Mouse (Mus musculus) limb, embryonic 11.5 days (tissue): Measurements from ENCODE around the gene Gm8247. TPM values are rescaled to one million over a fixed set of nuclear protein-coding genes. Genes with fewer than 3 reads are reported as not detected.
"Not testable (repeated sequence)": the region's sequence is repeated elsewhere in the genome, so short reads cannot be mapped to it uniquely, and the experiment has no call there.

Experiments
- ATAC-seq: fragments of 200-750 bp; cut with Nextera tagmentation; 2 replicates; pipeline ENCODE4 v1.8.0; 2017; ENCODE audit warnings: low read depth; ENCODE audit not compliant: insufficient number of reproducible peaks, low FRiP score, low TSS enrichment
- DNase-seq: peaks from one replicate; pipeline ENCODE4 v3.0.0-alpha.2; 2015; ENCODE audit warnings: low spot score
- H3K27ac ChIP-seq: fragments of 300-500 bp; sonication (generic); replicated peaks from 2 replicates; pipeline ENCODE4 v1.5.1; 2014; ENCODE audit warnings: low read depth, mild to moderate bottlenecking, low read length
- H3K27me3 ChIP-seq: fragments of 300-500 bp; sonication (generic); 2 replicates; pipeline ENCODE4 v1.6.1; 2014; ENCODE audit warnings: mild to moderate bottlenecking, low read length, mixed read lengths; ENCODE audit not compliant: control insufficient read depth, insufficient read depth
- H3K36me3 ChIP-seq: fragments of 300-500 bp; sonication (generic); 2 replicates; pipeline ENCODE4 v1.6.1; 2014; ENCODE audit warnings: mild to moderate bottlenecking, low read length, moderate library complexity, mixed read lengths; ENCODE audit not compliant: control insufficient read depth, insufficient read depth
- H3K4me1 ChIP-seq: fragments of 300-500 bp; sonication (generic); 2 replicates; pipeline ENCODE4 v1.6.1; 2014; ENCODE audit warnings: low read length, mixed read lengths; ENCODE audit not compliant: control insufficient read depth, insufficient read depth
- H3K4me2 ChIP-seq: fragments of 300-500 bp; sonication (generic); 2 replicates; pipeline ENCODE4 v1.6.1; 2014; ENCODE audit warnings: low read depth, mild to moderate bottlenecking, moderate library complexity; ENCODE audit not compliant: severe bottlenecking
- H3K4me3 ChIP-seq: fragments of 300-500 bp; sonication (generic); 2 replicates; pipeline ENCODE4 v1.5.1; 2014; ENCODE audit warnings: low read depth, low read length
- H3K9ac ChIP-seq: fragments of 300-500 bp; sonication (generic); 2 replicates; pipeline ENCODE4 v1.6.1; 2014; ENCODE audit warnings: mild to moderate bottlenecking, low read length
- H3K9me3 ChIP-seq: fragments of 300-500 bp; sonication (generic); 2 replicates; pipeline ENCODE4 v1.6.1; 2016; ENCODE audit warnings: low read length; ENCODE audit not compliant: control insufficient read depth
- WGBS: fragments of 180-500 bp; shearing (Covaris S2); extraction: QIAGEN DNeasy Blood & Tissue Kit; methylation state at CpG from one replicate; pipeline ENCODE4 v1.1.7; 2014; 5-methylcytosine and 5-hydroxymethylcytosine counted together
- polyA plus RNA-seq: library from polyadenylated mRNA; unstranded; fragments of >200 nt; fragmentation: Nextera tagmentation; extraction: Ambion mirVana; gene quantifications from 2 replicates; pipeline ENCODE4 v1.2.1, GENCODE M21; 2014

Gm8247 gene
- polyA plus RNA-seq = not detected in 2 replicates

- H3K27me3 ChIP-seq, H3K4me2 ChIP-seq, H3K4me1 ChIP-seq, H3K27ac ChIP-seq, H3K9me3 ChIP-seq, H3K4me3 ChIP-seq, H3K9ac ChIP-seq, H3K36me3 ChIP-seq, ATAC-seq, DNase-seq: not testable (repeated sequence)
- 86% methylated on average over 4 of the region's 4 CpGs for WGBS
Measured at GRCm38 (mm10) chr14:44582853-44583252, at the start of gene Gm8247. TSS of gene Gm8247 (plus strand) at chr14:44583153.

GRCm38 (mm10) chr14:44547961-44548360, 35.0 kb upstream of the Gm8247 start:
- not testable (repeated sequence) for H3K9ac ChIP-seq
- 92% methylated on average over 3 of the region's 5 CpGs for WGBS

GRCm38 (mm10) chr14:44591765-44592164, 8.8 kb downstream of the Gm8247 start:
- not testable (repeated sequence) for H3K9me3 ChIP-seq, H3K9ac ChIP-seq, DNase-seq, H3K27ac ChIP-seq, H3K36me3 ChIP-seq, H3K27me3 ChIP-seq, ATAC-seq, H3K4me2 ChIP-seq, H3K4me3 ChIP-seq, H3K4me1 ChIP-seq
- 83% methylated on average over 2 of the region's 2 CpGs for WGBS

More at GRCm38 (mm10) chr14:44547961-44548360, 35.0 kb upstream of the Gm8247 start:
- not testable (repeated sequence) for H3K27ac ChIP-seq, H3K27me3 ChIP-seq, H3K4me3 ChIP-seq, H3K36me3 ChIP-seq, ATAC-seq, H3K4me2 ChIP-seq, H3K9me3 ChIP-seq, DNase-seq, H3K4me1 ChIP-seq

GRCm38 (mm10) chr14:44627737-44628136, 44.8 kb downstream of the Gm8247 start, which contains the start of gene Gm5624:
TSS of gene Gm5624 (minus strand) at chr14:44627938.
- not testable (repeated sequence) for ATAC-seq, H3K9me3 ChIP-seq, DNase-seq, H3K4me2 ChIP-seq, H3K9ac ChIP-seq, H3K27ac ChIP-seq, H3K4me1 ChIP-seq, H3K36me3 ChIP-seq, H3K27me3 ChIP-seq, H3K4me3 ChIP-seq
- 81% methylated on average over 4 of the region's 4 CpGs for WGBS

Other genes starting within 250 kb of the Gm8247 start
- not detected in 2 replicates for gene Gm5930, start 244.6 kb upstream of the Gm8247 start, polyA plus RNA-seq
- not detected in 2 replicates for gene Gm8229, start 217.8 kb upstream of the Gm8247 start, polyA plus RNA-seq
- not detected in 2 replicates for gene Gm3371, start 172.5 kb upstream of the Gm8247 start, polyA plus RNA-seq
- gene Gm8232, start 149.5 kb upstream of the Gm8247 start, polyA plus RNA-seq = not detected in 2 replicates
- not detected in 2 replicates for gene BC061237, start 90.7 kb upstream of the Gm8247 start, polyA plus RNA-seq
- not detected in 2 replicates for gene Gm17093, start 64.9 kb upstream of the Gm8247 start, polyA plus RNA-seq
- gene Gm5624, start 44.8 kb downstream of the Gm8247 start, polyA plus RNA-seq = not detected in 2 replicates
- gene Gm8257, start 123.3 kb downstream of the Gm8247 start, polyA plus RNA-seq = not detected in 2 replicates
- gene Gm8267, start 167.2 kb downstream of the Gm8247 start, polyA plus RNA-seq = not detected in 2 replicates